Comparison of ENCODE assay signal across 25 mouse cellular contexts in the genomic region with DNA sequence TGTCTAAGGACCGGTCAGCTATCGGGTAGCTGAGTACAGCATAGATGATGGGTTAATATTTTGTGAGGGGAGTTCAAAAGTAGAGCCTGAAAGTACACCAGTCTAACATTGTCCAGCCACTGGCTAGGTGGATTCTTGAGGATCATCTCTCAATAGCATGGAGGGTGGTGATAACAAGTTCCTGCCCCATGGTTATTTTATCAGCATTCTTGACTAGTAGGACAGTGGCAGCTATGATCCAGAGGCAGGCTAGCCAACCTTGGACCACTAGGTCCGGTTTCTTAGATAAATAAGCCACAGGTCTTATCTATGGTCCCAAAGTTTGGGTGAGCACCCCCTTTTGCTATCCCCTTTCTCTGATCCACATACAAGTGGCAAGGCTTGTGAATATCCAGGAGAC.
DNase-seq lines count a peak whose midpoint lies in the region; ATAC-seq and TF ChIP-seq lines count a peak whose summit lies in the region.
"Had no signal": no experiment of that assay in that cellular context is flagged by ENCODE, and none has a peak within 500 bp of the region (broad histone marks: within the 10 kb centered on the region; RNA-seq: fewer than 3 reads in every experiment).

No protein-coding gene starts in this region.

- no peaks in the 10 kb centered on the region for H3K9me3 ChIP-seq in liver, embryonic 11.5 days (ENCODE audit: control insufficient read depth, low read length)
- H3K9me3 ChIP-seq in liver, postnatal 0 days (ENCODE audit: low read length), result no peaks in the 10 kb centered on the region
- no peaks in the 10 kb centered on the region for H3K9me3 ChIP-seq in liver, embryonic 13.5 days (replicated peaks)
- H3K9me3 ChIP-seq in liver, embryonic 15.5 days (replicated peaks), result no peaks in the 10 kb centered on the region
- H3K9me3 ChIP-seq: embryonic facial prominence, embryonic 10.5 days; embryonic facial prominence, embryonic 12.5 days; forebrain, embryonic 13.5 days; forebrain, embryonic 15.5 days had no signal

- no peak for DNase-seq in liver, embryonic 11.5 days (ENCODE audit: low spot score)
- no peak for DNase-seq in liver, postnatal 0 days
- no peak for DNase-seq in liver, embryonic 13.5 days
- DNase-seq in heart, adult 9 months (ENCODE audit: low spot score in 2 of 2), result no peak
- DNase-seq in adipocyte (ENCODE audit: low spot score), result no peak
- DNase-seq: adrenal gland, adult 2 months; adrenal gland, postnatal 10 days; adrenal gland, postnatal 36 days; B cell, adult 2 months; cerebellum, adult 11-12 months; cerebellum, adult 2 months; cerebellum, adult 9-10 months; cerebellum, postnatal 10 days; cerebellum, postnatal 25 days; forebrain, postnatal 0 days had no signal

- no peaks in the 10 kb centered on the region for H3K4me1 ChIP-seq in liver, embryonic 11.5 days (replicated peaks; ENCODE audit: control insufficient read depth, insufficient read depth, low read length)
- H3K4me1 ChIP-seq in liver, postnatal 0 days (ENCODE audit: insufficient read depth), result no peaks in the 10 kb centered on the region
- H3K4me1 ChIP-seq in liver, embryonic 13.5 days (replicated peaks), result 0 out of 2 replicates have a peak, but pooled peaks cover 7% of the 10 kb centered on the region
- no peaks in the 10 kb centered on the region for H3K4me1 ChIP-seq in liver, embryonic 15.5 days (replicated peaks)
- H3K4me1 ChIP-seq: embryonic facial prominence, embryonic 10.5 days; embryonic facial prominence, embryonic 12.5 days; forebrain, embryonic 13.5 days; forebrain, embryonic 15.5 days had no signal

- no peak overlapping the region for H3K9ac ChIP-seq in liver, embryonic 11.5 days (ENCODE audit: low read depth, low read length)
- no peak overlapping the region for H3K9ac ChIP-seq in liver, postnatal 0 days (replicated peaks)
- no peak overlapping the region for H3K9ac ChIP-seq in liver, embryonic 13.5 days
- H3K9ac ChIP-seq in liver, embryonic 15.5 days, result no peak overlapping the region
- H3K9ac ChIP-seq: embryonic facial prominence, embryonic 12.5 days; forebrain, embryonic 13.5 days; forebrain, embryonic 15.5 days; forebrain, postnatal 0 days had no signal

- 89% methylated on average over 3 of the region's 3 CpGs for WGBS in liver, embryonic 11.5 days
- 77% methylated on average over 3 of the region's 3 CpGs for WGBS in liver, postnatal 0 days (ENCODE audit: insufficient replicate concordance)
- 55% methylated on average over 3 of the region's 3 CpGs for WGBS in liver, embryonic 13.5 days (ENCODE audit: insufficient replicate concordance)
- WGBS in liver, embryonic 15.5 days (ENCODE audit: insufficient replicate concordance), result 62% methylated on average over 3 of the region's 3 CpGs

- H3K4me3 ChIP-seq in liver, embryonic 11.5 days (ENCODE audit: low read depth, low read length), result no peak overlapping the region
- no peak overlapping the region for H3K4me3 ChIP-seq in liver, postnatal 0 days (ENCODE audit: low read depth, low read length)
- no peak overlapping the region for H3K4me3 ChIP-seq in liver, embryonic 13.5 days (replicated peaks)
- H3K4me3 ChIP-seq in liver, embryonic 15.5 days (replicated peaks), result no peak overlapping the region
- H3K4me3 ChIP-seq: embryonic facial prominence, embryonic 10.5 days; embryonic facial prominence, embryonic 12.5 days; forebrain, embryonic 13.5 days; forebrain, embryonic 15.5 days had no signal

- no peak overlapping the region for H3K27ac ChIP-seq in liver, embryonic 11.5 days (ENCODE audit: low read depth, low read length)
- no peak overlapping the region for H3K27ac ChIP-seq in liver, postnatal 0 days (ENCODE audit: low read depth)
- H3K27ac ChIP-seq in liver, embryonic 13.5 days, result no peak overlapping the region
- no peak overlapping the region for H3K27ac ChIP-seq in liver, embryonic 15.5 days (replicated peaks)
- H3K27ac ChIP-seq: embryonic facial prominence, embryonic 10.5 days; embryonic facial prominence, embryonic 12.5 days; forebrain, embryonic 13.5 days; forebrain, embryonic 15.5 days had no signal

- no peak for TF ChIP-seq EP300 in liver, postnatal 0 days (IDR thresholded peaks at IDR 0.05; ENCODE audit: low read depth)

- no peaks in the 10 kb centered on the region for H3K27me3 ChIP-seq in liver, embryonic 11.5 days (replicated peaks; ENCODE audit: control insufficient read depth, insufficient read depth, low read length)
- H3K27me3 ChIP-seq in liver, postnatal 0 days (ENCODE audit: insufficient read depth, low read length), result no peaks in the 10 kb centered on the region
- no peaks in the 10 kb centered on the region for H3K27me3 ChIP-seq in liver, embryonic 13.5 days
- H3K27me3 ChIP-seq in liver, embryonic 15.5 days, result no peaks in the 10 kb centered on the region
- H3K27me3 ChIP-seq: CH12.LX; embryonic facial prominence, embryonic 12.5 days; forebrain, embryonic 13.5 days; forebrain, embryonic 15.5 days; Patski had no signal

- no peaks in the 10 kb centered on the region for H3K36me3 ChIP-seq in liver, embryonic 11.5 days (ENCODE audit: control insufficient read depth, insufficient read depth, low read length)
- H3K36me3 ChIP-seq in liver, postnatal 0 days (replicated peaks; ENCODE audit: insufficient read depth, low read length), result no peaks in the 10 kb centered on the region
- H3K36me3 ChIP-seq in liver, embryonic 13.5 days, result no peaks in the 10 kb centered on the region
- H3K36me3 ChIP-seq in liver, embryonic 15.5 days (replicated peaks), result no peaks in the 10 kb centered on the region
- H3K36me3 ChIP-seq: embryonic facial prominence, embryonic 10.5 days; embryonic facial prominence, embryonic 12.5 days; forebrain, embryonic 15.5 days; G1E had no signal

- TF ChIP-seq CTCF in liver, postnatal 0 days (IDR thresholded peaks at IDR 0.05; ENCODE audit: low read depth), result no peak

- ATAC-seq in liver, embryonic 11.5 days (replicated peaks; ENCODE audit: low FRiP score), result peak; percentile 49
- ATAC-seq in liver, postnatal 0 days, result no peak
- peak; percentile 77 for ATAC-seq in liver, embryonic 13.5 days (ENCODE audit: low read depth)
- peak; percentile 49; the same call in 1 of the 2 replicates for ATAC-seq in liver, embryonic 15.5 days (ENCODE audit: insufficient read depth)
- ATAC-seq: activated CD4-positive, CD25-positive, alpha-beta regulatory T cell, adult 4 months; CD4-positive, CD25-positive, alpha-beta regulatory T cell, adult 4 months; forebrain, embryonic 13.5 days; forebrain, embryonic 15.5 days; forebrain, postnatal 0 days; Patski had no signal

- H3K4me2 ChIP-seq in liver, embryonic 11.5 days, result no peak overlapping the region
- H3K4me2 ChIP-seq in liver, postnatal 0 days (ENCODE audit: low read depth, low read length), result no peak overlapping the region
- H3K4me2 ChIP-seq in liver, embryonic 13.5 days, result no peak overlapping the region
- no peak overlapping the region for H3K4me2 ChIP-seq in liver, embryonic 15.5 days
- H3K4me2 ChIP-seq: embryonic facial prominence, embryonic 12.5 days; forebrain, embryonic 13.5 days; forebrain, embryonic 15.5 days had no signal
